Mouse (Mus musculus) erythroblast, embryonic 14.5 days (primary cell): ENCODE measurements around the gene Cphx2.
"Not testable (repeated sequence)": the region's sequence is repeated elsewhere in the genome, so short reads cannot be mapped to it uniquely, and the experiment has no call there.

Source experiments
- GATA1 ChIP-seq: IDR thresholded peaks from 2 replicates; pipeline ENCODE4 v1.6.1; 2012; ENCODE audit warnings: low read length, inconsistent platforms, mixed read lengths
- TAL1 ChIP-seq: IDR thresholded peaks from 3 replicates; pipeline ENCODE4 v1.6.1; 2012; ENCODE audit warnings: low read length, inconsistent platforms, mixed read lengths

GRCm38 (mm10) chr14:26048767-26049166 lies 32.5 kb upstream of the Cphx2 start:
- not testable (repeated sequence) for TF ChIP-seq GATA1, TAL1
